Mouse (Mus musculus) testis, adult 2 months (tissue): ENCODE measurements around the gene Slc6a9. TPM values are rescaled to one million over a fixed set of nuclear protein-coding genes. Genes with fewer than 3 reads are reported as not detected.
A peak's percentile ranks its signal among the peaks of the same experiment; 100 is the strongest.

Source experiments
- H3K27ac ChIP-seq: fragments of 200-500 bp; 2 replicates; pipeline ENCODE4 v1.5.1; 2012; ENCODE audit warnings: low read depth, low read length; ENCODE audit not compliant: control insufficient read depth, insufficient read depth
- H3K27me3 ChIP-seq: fragments of 200-500 bp; 2 replicates; pipeline ENCODE4 v1.6.1; 2012; ENCODE audit warnings: mild to moderate bottlenecking, low read length, moderate library complexity; ENCODE audit not compliant: control insufficient read depth, insufficient read depth
- H3K36me3 ChIP-seq: fragments of 200-500 bp; 2 replicates; pipeline ENCODE4 v1.6.1; 2012; ENCODE audit warnings: mild to moderate bottlenecking, low read length; ENCODE audit not compliant: control insufficient read depth, insufficient read depth
- H3K4me1 ChIP-seq: fragments of 200-500 bp; 2 replicates; pipeline ENCODE4 v1.6.1; 2012; ENCODE audit warnings: low read length; ENCODE audit not compliant: control insufficient read depth, insufficient read depth
- H3K4me3 ChIP-seq: fragments of 200-500 bp; 2 replicates; pipeline ENCODE4 v1.5.1; 2012; ENCODE audit warnings: low read depth, mild to moderate bottlenecking, low read length, moderate library complexity, mixed read lengths; ENCODE audit not compliant: control insufficient read depth
- CTCF ChIP-seq: fragments of 200-500 bp; IDR thresholded peaks from 2 replicates; pipeline ENCODE4 v1.5.1; 2012; ENCODE audit warnings: low read depth, mild to moderate bottlenecking, inconsistent platforms, low read length, moderate library complexity; ENCODE audit not compliant: control insufficient read depth, insufficient read depth, insufficient replicate concordance
- POLR2A ChIP-seq: fragments of 200-500 bp; IDR thresholded peaks from 2 replicates; pipeline ENCODE4 v1.6.1; 2012; ENCODE audit warnings: low read depth, mild to moderate bottlenecking, inconsistent platforms, low read length, moderate library complexity; ENCODE audit not compliant: control insufficient read depth
- polyA plus RNA-seq: library from polyadenylated mRNA; depleted of rRNA; stranded (reverse); fragments of >200 nt; gene quantifications from 2 replicates; pipeline ENCODE4 v1.2.3, GENCODE M21; 2012

Gene Slc6a9
- polyA plus RNA-seq, 1 experiment: 7.4 TPM

DNA sequence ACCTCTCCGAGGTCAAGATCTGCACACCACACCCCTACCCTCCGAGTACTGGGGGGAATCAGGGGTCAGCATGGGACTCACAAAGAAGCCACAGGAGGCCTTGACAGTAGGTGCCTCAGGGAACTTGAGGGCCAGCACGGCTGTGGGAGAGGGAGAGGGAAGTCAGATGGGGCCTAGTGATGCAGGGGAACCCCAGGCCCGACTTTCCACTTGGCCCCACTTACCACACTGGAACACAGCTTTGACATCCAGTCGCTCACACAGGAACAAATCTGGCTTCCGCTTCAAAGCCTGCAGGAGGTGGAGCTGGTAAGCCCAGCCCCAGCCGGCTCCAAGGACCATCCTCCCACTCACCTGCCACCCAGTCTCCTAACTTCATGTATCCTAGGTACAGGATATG, 61.0 kb downstream of the Slc6a9 start:
- H3K4me1 ChIP-seq: peaks cover 6% of the 10 kb centered on the region
- H3K36me3 ChIP-seq: peaks cover 3% of the 10 kb centered on the region; the same call in 1 of the 2 replicates
- H3K27me3 ChIP-seq: no peaks in the 10 kb centered on the region
- no peak overlapping the region for H3K4me3 ChIP-seq
- TF ChIP-seq CTCF: no peak
- TF ChIP-seq POLR2A: no peak
- H3K27ac ChIP-seq: no peak overlapping the region

GRCm38 (mm10) chr4:117896031-117896430, 61.7 kb downstream of the Slc6a9 start:
- Histone ChIP-seq H3K36me3 (peaks cover 3% of the 10 kb centered on the region; the same call in 1 of the 2 replicates), H3K27ac (no peak overlapping the region), H3K4me3 (no peak overlapping the region), H3K27me3 (no peaks in the 10 kb centered on the region), H3K4me1 (peaks cover 6% of the 10 kb centered on the region)
- no peak for TF ChIP-seq POLR2A
- TF ChIP-seq CTCF: no peak

GRCm38 (mm10) chr4:117898111-117898510, 63.8 kb downstream of the Slc6a9 start:
- Histone ChIP-seq H3K27ac (no peak overlapping the region), H3K4me3 (no peak overlapping the region), H3K27me3 (no peaks in the 10 kb centered on the region), H3K4me1 (no peaks in the 10 kb centered on the region), H3K36me3 (peaks cover 3% of the 10 kb centered on the region; the same call in 1 of the 2 replicates)
- TF ChIP-seq CTCF: no peak

GRCm38 (mm10) chr4:117904094-117904493, 69.8 kb downstream of the Slc6a9 start:
- Histone ChIP-seq H3K4me3 (peak overlapping the region; percentile 53), H3K36me3 (peaks cover 4% of the 10 kb centered on the region; the same call in 1 of the 2 replicates), H3K4me1 (peaks cover 2% of the 10 kb centered on the region; the same call in 1 of the 2 replicates), H3K27ac (no peak overlapping the region; the same call in 1 of the 2 replicates), H3K27me3 (no peaks in the 10 kb centered on the region)
- TF ChIP-seq CTCF: no peak
- TF ChIP-seq POLR2A: no peak

DNA sequence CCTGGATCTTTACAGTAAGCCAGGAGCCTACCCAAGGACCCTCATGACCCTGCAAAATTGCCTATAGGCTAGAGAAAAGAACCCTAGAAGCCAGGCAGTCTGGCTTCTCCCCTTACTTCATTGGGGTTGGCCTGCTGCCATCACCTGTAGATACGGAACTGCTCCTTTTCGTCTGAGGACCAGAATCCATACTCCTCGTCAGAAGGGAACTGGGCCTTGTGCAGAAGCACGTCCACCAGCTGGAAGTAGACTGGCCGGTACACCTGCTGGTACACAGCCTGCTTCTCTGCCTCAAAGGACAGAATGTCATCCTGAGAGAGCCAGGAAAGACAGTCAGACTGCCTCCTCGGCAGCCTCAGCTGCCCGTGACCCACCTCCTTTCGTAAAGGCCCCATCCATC, 70.5 kb downstream of the Slc6a9 start:
- Histone ChIP-seq H3K4me3 (peak overlapping the region; percentile 53), H3K27ac (no peak overlapping the region; the same call in 1 of the 2 replicates), H3K27me3 (no peaks in the 10 kb centered on the region), H3K36me3 (peaks cover 4% of the 10 kb centered on the region; the same call in 1 of the 2 replicates), H3K4me1 (peaks cover 2% of the 10 kb centered on the region; the same call in 1 of the 2 replicates)
- no peak for TF ChIP-seq CTCF
- TF ChIP-seq POLR2A: no peak

- Histone ChIP-seq H3K27ac (no peak overlapping the region), H3K4me3 (peak overlapping the region; percentile 16; the same call in 1 of the 2 replicates), H3K36me3 (peaks cover 3% of the 10 kb centered on the region; the same call in 1 of the 2 replicates), H3K27me3 (no peaks in the 10 kb centered on the region), H3K4me1 (peaks cover 2% of the 10 kb centered on the region; the same call in 1 of the 2 replicates)
- no peak for TF ChIP-seq CTCF
- no peak for TF ChIP-seq POLR2A
These were observed 71.9 kb downstream of the Slc6a9 start for GRCm38 (mm10) chr4:117906196-117906595.

GRCm38 (mm10) chr4:117908834-117909453, 74.6 kb downstream of the Slc6a9 start:
- no peaks in the 10 kb centered on the region for H3K27me3 ChIP-seq
- H3K36me3 ChIP-seq: peaks cover 3% of the 10 kb centered on the region; the same call in 1 of the 2 replicates
- peaks cover 2% of the 10 kb centered on the region; the same call in 1 of the 2 replicates for H3K4me1 ChIP-seq
- TF ChIP-seq POLR2A: no peak
- TF ChIP-seq CTCF: no peak
- no peak overlapping the region for H3K27ac ChIP-seq
- no peak overlapping the region for H3K4me3 ChIP-seq

GRCm38 (mm10) chr4:117912131-117912561, 77.8 kb downstream of the Slc6a9 start:
- no peak overlapping the region for H3K27ac ChIP-seq
- peaks cover 11% of the 10 kb centered on the region for H3K4me1 ChIP-seq
- no peaks in the 10 kb centered on the region for H3K27me3 ChIP-seq
- H3K36me3 ChIP-seq: no peaks in the 10 kb centered on the region; the same call in 1 of the 2 replicates
- TF ChIP-seq CTCF (no peak), POLR2A (no peak)
- H3K4me3 ChIP-seq: no peak overlapping the region
